Mouse (Mus musculus) urinary bladder, postnatal 4 days (tissue): ENCODE measurements at regions not wholly inside any gene's neighbourhood (a gene's known extent, or its start where the extent isn't known, plus 50 kb on each side); places are given as distances from the start of the nearest gene placed in this dataset.

Source experiments
- DNase-seq, 2 experiments: peaks; one replicate each; pipeline ENCODE4 v3.0.0; 2021 to 2022; ENCODE audit warnings: low spot score in 2 of 2

GRCm38 (mm10) chr4:124075551-124075950 is 157.7 kb upstream of the 4930535I16Rik start:
- no peak for DNase-seq

GRCm38 (mm10) chr4:124073646-124074045 is 155.8 kb upstream of the 4930535I16Rik start:
- no peak for DNase-seq

GRCm38 (mm10) chr4:124064601-124065000 is 146.8 kb upstream of the 4930535I16Rik start:
- no peak for DNase-seq

GRCm38 (mm10) chr4:124063269-124064100 is 145.7 kb upstream of the 4930535I16Rik start:
- no peak for DNase-seq

GRCm38 (mm10) chr4:124057607-124058006 is 139.8 kb upstream of the 4930535I16Rik start:
- no peak for DNase-seq

- DNase-seq = no peak
Observed at GRCm38 (mm10) chr4:124054240-124054760, 136.5 kb upstream of the 4930535I16Rik start.

GRCm38 (mm10) chr4:124053340-124054038 is 135.7 kb upstream of the 4930535I16Rik start:
- no peak for DNase-seq

GRCm38 (mm10) chr4:124052387-124052786 is 134.6 kb upstream of the 4930535I16Rik start:
- DNase-seq = no peak

- DNase-seq = no peak
Observed at GRCm38 (mm10) chr4:124048348-124048831, 130.6 kb upstream of the 4930535I16Rik start.

GRCm38 (mm10) chr4:124047898-124048297 is 130.1 kb upstream of the 4930535I16Rik start:
- no peak for DNase-seq

- DNase-seq = no peak
Observed at GRCm38 (mm10) chr4:124036483-124036882, 118.7 kb upstream of the 4930535I16Rik start.

GRCm38 (mm10) chr4:124035657-124036061 is 117.8 kb upstream of the 4930535I16Rik start:
- no peak for DNase-seq

- peak in 1 of 2 experiments; percentile 31 for DNase-seq
Observed at GRCm38 (mm10) chr4:124035192-124035591, 117.4 kb upstream of the 4930535I16Rik start.

- DNase-seq = no peak
Observed at GRCm38 (mm10) chr4:124028061-124028460, 110.2 kb upstream of the 4930535I16Rik start.

GRCm38 (mm10) chr4:124016401-124016800 is 98.6 kb upstream of the 4930535I16Rik start:
- DNase-seq = no peak

GRCm38 (mm10) chr4:124015323-124015722 is 97.5 kb upstream of the 4930535I16Rik start:
- DNase-seq = no peak

GRCm38 (mm10) chr4:124012406-124012805 is 94.6 kb upstream of the 4930535I16Rik start:
- DNase-seq = no peak

- DNase-seq = no peak
Observed at GRCm38 (mm10) chr4:124008725-124009124, 90.9 kb upstream of the 4930535I16Rik start.

GRCm38 (mm10) chr4:124005626-124006315 is 87.9 kb upstream of the 4930535I16Rik start:
- no peak for DNase-seq

GRCm38 (mm10) chr4:124002760-124003159 is 84.9 kb upstream of the 4930535I16Rik start:
- DNase-seq = no peak

- DNase-seq = no peak
Observed at GRCm38 (mm10) chr4:124002105-124002504, 84.3 kb upstream of the 4930535I16Rik start.

- no peak for DNase-seq
Observed at GRCm38 (mm10) chr4:123995815-123996214, 78.0 kb upstream of the 4930535I16Rik start.
